Mouse (Mus musculus): ENCODE results near the gene Vmn1r1. TPM values are rescaled to one million over a fixed set of nuclear protein-coding genes. Genes with fewer than 3 reads are reported as not detected.
"Not testable (repeated sequence)": the region's sequence is repeated elsewhere in the genome, so short reads cannot be mapped to it uniquely, and the experiment has no call there.

Gene Vmn1r1
- total RNA-seq (2021) = not detected

GRCm38 (mm10) chr1:182164386-182164785, at the start of gene Vmn1r1:
TSS of gene Vmn1r1 (minus strand) at chr1:182164486.
- no peak for DNase-seq (ENCODE audit: extremely low spot score in 1 of 2, low spot score in 1 of 2)

GRCm38 (mm10) chr1:182210322-182210721, 46.0 kb upstream of the Vmn1r1 start:
- DNase-seq (ENCODE audit: extremely low spot score in 1 of 2, low spot score in 1 of 2) = no peak

- no peak for DNase-seq (ENCODE audit: extremely low spot score in 1 of 2, low spot score in 1 of 2)
These were observed 28.3 kb upstream of the Vmn1r1 start for GRCm38 (mm10) chr1:182192581-182192980.

GRCm38 (mm10) chr1:182191816-182192545, 27.7 kb upstream of the Vmn1r1 start:
- DNase-seq (ENCODE audit: extremely low spot score in 1 of 2, low spot score in 1 of 2) = no peak

- no peak for DNase-seq (ENCODE audit: extremely low spot score in 1 of 2, low spot score in 1 of 2)
These were observed 26.9 kb upstream of the Vmn1r1 start for GRCm38 (mm10) chr1:182191181-182191580.

GRCm38 (mm10) chr1:182189669-182190440, 25.6 kb upstream of the Vmn1r1 start:
- DNase-seq (ENCODE audit: extremely low spot score in 1 of 2, low spot score in 1 of 2) = no peak

- not testable (repeated sequence) for DNase-seq (ENCODE audit: extremely low spot score in 1 of 2, low spot score in 1 of 2)
These were observed 18.2 kb upstream of the Vmn1r1 start for GRCm38 (mm10) chr1:182182449-182182848.

GRCm38 (mm10) chr1:182181456-182182305, 17.4 kb upstream of the Vmn1r1 start:
- no peak for DNase-seq (ENCODE audit: extremely low spot score in 1 of 2, low spot score in 1 of 2)

- not testable (repeated sequence) for DNase-seq (ENCODE audit: extremely low spot score in 1 of 2, low spot score in 1 of 2)
These were observed 12.7 kb upstream of the Vmn1r1 start for GRCm38 (mm10) chr1:182176985-182177384.

GRCm38 (mm10) chr1:182170206-182170605, 5.9 kb upstream of the Vmn1r1 start:
- not testable (repeated sequence) for DNase-seq (ENCODE audit: extremely low spot score in 1 of 2, low spot score in 1 of 2)

GRCm38 (mm10) chr1:182162951-182163350, 1.3 kb downstream of the Vmn1r1 start:
- DNase-seq (ENCODE audit: extremely low spot score in 1 of 2, low spot score in 1 of 2) = no peak

- DNase-seq (ENCODE audit: extremely low spot score in 1 of 2, low spot score in 1 of 2) = no peak
These were observed 4.7 kb downstream of the Vmn1r1 start for GRCm38 (mm10) chr1:182159575-182159974.

- no peak for DNase-seq (ENCODE audit: extremely low spot score in 1 of 2, low spot score in 1 of 2)
These were observed 6.6 kb downstream of the Vmn1r1 start for GRCm38 (mm10) chr1:182157734-182158133.

- no peak for DNase-seq (ENCODE audit: extremely low spot score in 1 of 2, low spot score in 1 of 2)
These were observed 14.3 kb downstream of the Vmn1r1 start for GRCm38 (mm10) chr1:182149966-182150365.

- no peak for DNase-seq (ENCODE audit: extremely low spot score in 1 of 2, low spot score in 1 of 2)
These were observed 15.3 kb downstream of the Vmn1r1 start for GRCm38 (mm10) chr1:182148864-182149514.

GRCm38 (mm10) chr1:182145546-182145945, 18.7 kb downstream of the Vmn1r1 start:
- no peak for DNase-seq (ENCODE audit: extremely low spot score in 1 of 2, low spot score in 1 of 2)

GRCm38 (mm10) chr1:182143288-182143687, 21.0 kb downstream of the Vmn1r1 start:
- no peak for DNase-seq (ENCODE audit: extremely low spot score in 1 of 2, low spot score in 1 of 2)

- no peak for DNase-seq (ENCODE audit: extremely low spot score in 1 of 2, low spot score in 1 of 2)
These were observed 21.6 kb downstream of the Vmn1r1 start for GRCm38 (mm10) chr1:182142725-182143124.

- peak; percentile 82 to 91 for DNase-seq (ENCODE audit: extremely low spot score in 1 of 2, low spot score in 1 of 2)
These were observed 23.9 kb downstream of the Vmn1r1 start for GRCm38 (mm10) chr1:182140370-182140769.

- DNase-seq (ENCODE audit: extremely low spot score in 1 of 2, low spot score in 1 of 2) = no peak
These were observed 24.3 kb downstream of the Vmn1r1 start for GRCm38 (mm10) chr1:182139937-182140336.
